Mouse (Mus musculus): Measurements from ENCODE around the gene Cad.
"Not testable (repeated sequence)": the region's sequence is repeated elsewhere in the genome, so short reads cannot be mapped to it uniquely, and the experiment has no call there.

Gene Cad

DNA sequence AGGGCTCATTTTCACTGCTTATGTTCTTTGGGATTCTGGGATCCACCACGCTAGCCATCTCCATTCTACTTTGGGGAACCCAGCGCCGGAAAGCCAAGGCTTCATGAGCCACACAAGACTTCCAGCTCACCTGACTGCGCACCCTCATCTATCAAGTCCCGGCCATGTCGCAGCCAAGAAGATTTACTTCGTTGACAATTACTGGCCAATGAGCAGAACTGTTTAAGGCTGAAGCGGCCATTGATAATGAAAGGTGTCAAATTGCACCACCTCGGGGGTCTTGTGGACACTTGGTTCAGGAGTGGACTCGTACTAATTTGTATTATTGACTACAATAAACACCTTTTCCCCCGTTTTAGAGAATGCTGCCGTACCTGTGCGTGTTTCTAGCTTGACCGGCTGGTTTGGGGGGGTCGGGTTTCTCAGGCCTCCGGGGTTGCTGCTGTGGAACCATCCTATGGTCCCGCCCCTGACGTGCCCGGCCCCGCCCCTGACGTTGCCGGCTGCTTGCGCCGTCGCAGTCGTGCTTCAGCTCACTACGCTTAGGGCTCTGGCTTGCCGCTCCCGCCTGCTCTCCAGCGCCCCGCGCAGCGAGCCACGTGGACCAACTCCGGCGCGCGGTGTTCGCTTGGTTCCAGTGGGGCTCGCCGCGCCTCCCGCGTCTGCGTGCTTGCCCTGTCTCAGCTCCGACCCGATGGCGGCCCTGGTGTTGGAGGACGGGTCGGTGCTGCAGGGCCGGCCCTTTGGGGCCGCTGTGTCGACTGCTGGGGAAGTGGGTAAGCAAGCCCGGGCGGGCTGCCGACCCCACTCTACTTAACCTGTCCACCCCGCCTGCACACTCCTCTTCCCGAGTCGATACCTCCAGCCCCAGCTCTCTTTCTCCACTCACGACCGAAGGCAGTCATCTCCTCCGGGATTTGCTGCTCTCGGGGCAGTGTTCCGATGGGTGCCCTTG is at the start of gene Cad:
Gene Cad, plus strand, starts transcription at position 520 of the 955 bp plus-strand sequence.
- peak; percentile 96 to 98 for DNase-seq

DNA sequence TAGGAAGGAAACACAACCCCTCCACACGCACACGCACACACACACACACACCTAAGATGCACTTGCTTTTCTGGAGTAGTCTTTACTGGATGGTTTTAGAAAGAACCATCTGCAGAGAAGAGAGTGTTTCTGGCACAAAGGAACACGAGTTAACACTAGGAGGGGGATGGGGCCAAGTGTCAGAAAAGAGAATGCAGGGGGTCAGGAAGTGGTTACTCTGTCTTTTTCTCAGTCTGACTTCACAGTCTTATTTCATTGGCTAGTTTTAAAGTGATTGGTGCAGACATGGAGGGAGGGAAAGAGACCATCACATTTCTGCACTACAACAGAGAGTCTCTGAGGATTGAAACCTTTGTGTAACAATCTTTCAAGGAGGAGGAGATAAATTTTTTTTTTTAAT is 41.8 kb upstream of the Cad start:
- no peak for DNase-seq

DNA sequence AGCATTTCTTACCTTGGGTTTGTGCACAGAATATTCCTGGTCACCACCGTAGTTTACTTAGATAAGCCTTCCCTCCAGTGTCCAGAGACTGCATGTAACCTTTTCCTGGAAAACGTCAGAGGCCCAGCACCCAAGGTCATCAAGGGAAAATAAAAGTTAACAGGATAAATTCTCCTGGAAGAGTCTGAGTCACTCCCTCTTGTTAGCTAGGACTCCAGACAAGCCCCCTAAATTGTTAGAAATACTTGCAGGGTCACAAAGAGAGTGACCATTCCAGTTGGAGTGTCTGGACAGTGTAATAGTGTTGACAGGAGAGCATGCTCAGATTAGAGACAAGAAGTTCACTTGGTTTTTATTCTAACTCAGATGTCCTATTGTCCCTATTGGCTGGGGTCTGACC is 38.7 kb upstream of the Cad start:
- no peak for DNase-seq

DNA sequence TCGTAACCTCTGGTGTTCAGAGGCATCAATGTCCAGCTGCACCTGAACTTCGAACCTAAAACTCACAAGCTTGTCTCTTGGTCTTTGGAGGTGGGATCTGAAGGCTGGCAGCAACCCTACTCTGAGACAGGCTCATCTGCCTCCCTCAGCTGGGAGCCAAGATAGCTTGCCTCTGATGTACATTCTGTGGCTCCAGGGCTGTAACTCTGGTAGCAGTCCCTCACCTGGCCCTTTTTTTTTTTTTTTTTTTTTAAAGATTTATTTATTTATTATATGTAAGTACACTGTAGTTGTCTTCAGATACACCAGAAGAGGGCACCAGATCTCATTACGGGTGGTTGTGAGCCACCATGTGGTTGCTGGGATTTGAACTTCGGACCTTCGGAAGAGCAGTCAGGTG is 32.8 kb upstream of the Cad start:
- not testable (repeated sequence) for DNase-seq

DNA sequence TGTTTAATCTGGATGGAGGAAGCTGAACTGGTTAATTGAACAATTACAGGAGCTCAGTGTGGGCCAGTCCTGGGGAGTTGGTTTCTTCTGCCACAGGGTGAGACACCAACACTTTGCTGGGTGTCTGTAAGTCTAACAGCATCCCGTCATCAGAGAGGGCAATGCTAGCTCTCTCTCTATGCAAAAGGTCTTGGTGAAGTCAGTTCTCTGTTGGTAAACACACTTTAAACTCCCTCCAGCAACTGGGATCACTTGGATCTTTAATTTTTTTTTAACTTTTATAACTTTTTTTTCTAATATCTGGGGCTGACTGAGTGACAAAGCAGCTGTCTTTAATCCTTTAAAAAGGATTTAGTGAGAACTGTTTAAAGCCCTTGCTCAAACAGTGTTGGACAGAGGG is 31.9 kb upstream of the Cad start:
- no peak for DNase-seq

GRCm38 (mm10) chr5:31023254-31023653 is 31.3 kb upstream of the Cad start:
- no peak for DNase-seq

- DNase-seq: no peak
Measured at GRCm38 (mm10) chr5:31024641-31025040, 29.9 kb upstream of the Cad start.

DNA sequence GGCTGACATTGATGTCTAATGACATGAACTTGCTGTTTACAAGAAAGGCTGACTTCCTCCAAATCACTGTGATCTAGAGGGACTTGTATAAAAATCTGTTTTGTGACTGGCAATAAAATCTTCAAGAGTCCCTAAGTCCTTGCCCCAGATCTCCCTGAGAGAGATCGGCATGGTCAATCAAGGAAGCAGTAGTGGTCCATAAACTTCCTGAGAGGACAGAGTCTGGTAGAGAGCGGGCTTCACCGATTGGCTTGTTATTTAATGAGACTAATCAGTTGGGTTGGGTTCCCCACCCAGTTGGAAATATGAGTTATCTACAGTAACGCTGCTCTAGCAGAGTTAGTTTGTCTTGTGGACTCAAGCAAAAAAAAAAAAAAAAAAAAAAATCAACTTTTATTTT is 23.7 kb upstream of the Cad start:
- DNase-seq: no peak

GRCm38 (mm10) chr5:31031508-31031907 is 23.1 kb upstream of the Cad start:
- DNase-seq: no peak

DNA sequence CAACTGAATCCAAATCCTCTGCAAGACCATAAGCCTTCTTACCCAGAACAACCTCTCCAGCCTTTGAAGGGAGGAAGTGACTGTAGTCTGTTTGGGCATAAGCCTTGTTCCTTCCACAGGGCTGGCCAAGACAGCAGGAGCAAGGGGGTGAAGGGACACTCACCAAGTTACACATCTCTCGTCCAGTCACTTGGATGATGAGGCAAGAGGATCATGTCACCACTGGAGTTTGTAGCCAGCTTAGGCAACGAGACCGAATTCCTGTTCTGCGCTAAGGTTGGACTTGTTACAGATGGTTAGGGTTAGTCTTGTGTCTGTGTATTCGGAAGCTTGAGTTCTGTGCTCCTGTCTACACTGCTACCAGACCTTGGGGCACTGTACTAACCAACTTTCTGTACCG is 19.9 kb upstream of the Cad start:
- no peak for DNase-seq

DNA sequence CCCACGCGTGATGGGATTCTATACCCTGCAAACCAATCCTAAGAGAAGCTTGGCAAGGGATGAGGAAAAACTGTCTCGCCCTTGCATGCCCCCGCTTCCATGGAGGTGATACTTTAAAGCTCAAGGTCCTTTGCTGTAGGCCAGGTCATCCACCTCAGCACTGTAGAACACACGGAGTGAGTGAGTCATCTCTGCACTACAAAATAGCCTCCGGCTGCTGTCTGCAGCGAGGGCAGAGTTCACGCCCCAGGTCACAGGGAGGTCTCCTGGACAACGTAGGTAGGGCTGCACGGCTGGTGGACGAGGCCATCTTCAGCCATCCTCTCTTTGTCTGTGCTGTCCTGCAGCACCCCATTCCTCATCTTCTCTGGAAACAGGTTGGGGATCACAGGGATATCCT is 18.0 kb upstream of the Cad start:
- peak in 1 of 2 experiments; percentile 11 for DNase-seq

- peak; percentile 30 to 41 for DNase-seq
Measured at GRCm38 (mm10) chr5:31038171-31038845, 16.3 kb upstream of the Cad start.

GRCm38 (mm10) chr5:31046416-31046815 is 8.2 kb upstream of the Cad start:
- DNase-seq: no peak

GRCm38 (mm10) chr5:31047074-31047473 is 7.5 kb upstream of the Cad start:
- no peak for DNase-seq

- peak; percentile 99 to 100 for DNase-seq
Measured at GRCm38 (mm10) chr5:31047848-31048762, 6.5 kb upstream of the Cad start, which contains the start of gene Atraid. TSS of gene Atraid (plus strand) at chr5:31048312.

DNA sequence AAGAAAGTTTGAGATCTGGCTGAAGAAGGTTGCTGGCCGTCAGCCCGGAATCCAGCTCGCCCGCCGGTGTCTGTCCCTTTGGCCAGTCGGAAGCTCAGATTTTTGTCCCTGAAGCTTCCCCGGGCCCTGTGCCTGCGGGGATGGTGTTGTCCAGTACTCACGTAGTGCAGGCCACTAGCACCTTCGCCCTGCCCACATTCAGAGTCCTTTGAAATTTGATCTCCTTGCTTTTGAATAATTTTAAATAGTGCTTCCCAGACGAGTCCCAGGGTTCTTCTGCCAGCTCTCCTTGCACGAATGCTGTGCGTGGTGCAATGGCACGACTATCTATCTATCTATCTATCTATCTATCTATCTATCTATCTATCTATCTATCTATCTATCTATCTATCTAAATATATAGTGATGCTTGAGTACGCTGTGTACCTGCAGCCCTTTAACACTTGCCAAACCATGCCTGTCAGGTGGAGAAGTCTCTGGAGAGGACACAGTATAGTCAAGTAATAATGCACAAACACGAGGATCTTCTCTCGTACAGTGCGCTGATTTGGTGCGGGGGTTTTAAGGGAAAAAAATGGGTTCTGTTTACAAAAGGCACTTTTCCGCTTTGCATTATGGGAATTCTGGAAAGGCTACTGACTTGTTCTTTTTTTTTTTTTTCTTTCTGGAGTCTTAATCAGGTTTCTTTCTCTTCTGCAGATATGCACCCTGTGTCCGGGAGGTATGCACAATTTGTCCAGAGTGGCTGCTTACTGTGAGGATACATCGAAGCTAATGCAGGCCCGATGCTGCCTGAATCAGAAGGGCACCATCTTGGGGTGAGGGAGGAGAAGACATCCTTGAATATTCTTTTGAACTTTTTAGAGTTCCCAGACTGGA is 5.6 kb upstream of the Cad start, which contains the start of gene Slc5a6:
Gene Slc5a6, minus strand, starts transcription at position 162 of the 879 bp plus-strand sequence.
- peak; percentile 57 to 58 for DNase-seq

GRCm38 (mm10) chr5:31050427-31050826 is 4.2 kb upstream of the Cad start:
- DNase-seq: no peak

DNA sequence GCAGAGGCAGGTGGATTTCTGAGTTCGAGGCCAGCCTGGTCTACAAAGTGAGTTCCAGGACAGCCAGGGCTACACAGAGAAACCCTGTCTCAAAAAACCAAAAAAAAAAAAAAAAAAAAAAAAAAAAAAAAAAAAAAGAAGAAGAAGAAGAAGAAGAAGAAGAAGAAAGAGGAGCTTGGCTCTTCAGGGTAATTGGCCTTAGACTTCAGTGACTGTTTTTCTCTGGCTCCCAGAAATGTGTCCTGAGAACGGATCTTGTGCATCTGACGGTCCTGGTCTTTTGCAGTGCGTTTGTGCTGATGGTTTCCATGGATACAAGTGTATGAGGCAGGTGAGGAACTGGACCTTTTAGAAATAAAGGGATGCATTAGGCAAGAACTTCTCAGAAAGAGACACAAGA is 852 bp upstream of the Cad start:
- DNase-seq: not testable (repeated sequence)

DNA sequence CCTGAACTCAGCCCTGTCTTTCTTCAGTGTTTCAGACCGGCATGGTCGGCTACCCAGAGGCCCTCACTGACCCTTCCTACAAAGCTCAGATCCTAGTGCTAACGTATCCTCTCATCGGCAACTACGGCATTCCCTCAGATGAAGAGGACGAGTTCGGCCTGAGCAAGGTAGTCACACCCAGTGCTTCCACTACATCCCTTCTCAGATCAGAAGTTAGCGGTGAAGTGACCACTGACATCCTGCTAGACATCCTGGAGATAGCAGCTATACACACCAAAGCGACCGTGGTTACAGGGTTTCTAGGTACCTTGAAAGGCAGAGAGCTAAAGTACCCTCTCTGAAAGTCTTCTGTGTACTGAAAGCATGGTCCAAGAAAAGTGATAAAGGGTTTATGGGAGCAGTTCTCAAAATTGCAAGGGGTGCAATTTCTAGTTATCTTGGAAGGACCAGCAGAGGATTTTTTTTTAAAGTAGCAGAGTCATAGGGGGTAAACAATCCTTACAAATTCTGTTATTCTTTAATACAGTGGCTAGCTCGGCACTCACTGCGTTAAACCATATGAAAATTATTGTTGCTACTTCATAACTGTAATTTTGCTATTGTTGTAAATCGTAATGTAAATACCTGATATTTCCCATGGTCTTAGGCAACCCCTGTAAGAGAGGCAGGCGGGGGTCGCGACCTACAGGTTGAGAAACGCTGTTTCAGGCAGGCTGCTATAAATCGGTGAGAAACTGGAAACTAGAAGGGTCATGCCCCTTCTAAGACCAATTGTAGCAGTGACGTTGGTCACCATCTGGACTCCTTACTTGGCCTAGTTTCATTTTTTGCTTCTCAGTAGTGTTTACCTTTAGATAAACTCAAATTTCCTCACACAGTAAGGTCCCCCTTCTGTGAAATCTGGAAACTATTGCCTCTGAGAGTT is 898 bp downstream of the Cad start:
- no peak for DNase-seq

DNA sequence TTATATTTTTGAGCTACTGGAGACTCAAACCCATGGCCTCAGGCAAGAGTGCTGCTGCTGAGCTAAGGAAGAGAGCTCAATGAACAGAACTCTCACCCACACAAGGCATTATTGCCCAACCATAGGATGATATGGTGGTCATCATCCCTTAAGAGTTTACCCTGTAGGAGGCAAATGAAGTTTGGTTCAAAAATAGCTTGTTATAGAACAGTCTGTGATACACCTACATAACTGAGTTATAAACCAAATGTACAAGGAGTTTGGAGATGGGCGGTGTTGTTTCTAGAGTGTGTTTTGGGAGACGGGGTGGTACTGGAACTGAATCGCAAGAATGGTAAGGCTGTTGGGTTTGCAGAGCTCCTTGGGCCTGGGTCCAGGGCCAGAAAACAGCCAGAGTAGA is 15.2 kb downstream of the Cad start:
- no peak for DNase-seq

DNA sequence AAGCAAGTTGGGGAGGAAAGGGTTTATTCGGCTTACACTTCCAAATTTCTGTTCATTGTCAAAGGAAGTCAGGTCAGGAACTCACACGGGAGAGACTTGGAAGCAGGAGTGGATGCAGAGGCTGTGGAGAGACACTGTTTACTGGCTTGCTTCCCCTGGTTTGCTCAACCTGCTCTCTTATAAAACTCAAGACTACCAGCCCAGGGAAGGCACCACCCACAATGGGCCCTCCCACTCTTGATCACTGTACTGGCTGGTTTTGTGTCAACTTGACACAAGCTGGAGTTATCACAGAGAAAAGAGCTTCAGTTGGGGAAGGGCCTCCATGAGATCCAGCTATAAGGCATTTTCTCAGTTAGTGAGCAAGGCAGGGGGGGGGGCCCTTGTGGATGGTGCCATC is 16.5 kb downstream of the Cad start:
- no peak for DNase-seq

Data from kidney, postnatal 36 days (tissue).